19 mouse cellular contexts compared by ENCODE assay signal in genomic region chr19:53793994-53794890, GRCm38 (mm10).
DNase-seq lines count a peak whose midpoint lies in the region; ATAC-seq and TF ChIP-seq lines count a peak whose summit lies in the region.
"Had no signal": no experiment of that assay in that cellular context is flagged by ENCODE, and none has a peak within 500 bp of the region (broad histone marks: within the 10 kb centered on the region; RNA-seq: fewer than 3 reads in every experiment).

No protein-coding gene starts in this region.

- H3K79me3 ChIP-seq in C2C12 (ENCODE audit: low read depth): no peaks in the 10 kb centered on the region

- DNase-seq in gastrocnemius, adult 2 months: no peak
- no peak for DNase-seq in gastrocnemius, postnatal 4 days (ENCODE audit: low spot score in 2 of 2)
- no peak for DNase-seq in heart, adult 9 months (ENCODE audit: low spot score in 2 of 2)
- DNase-seq in spleen, adult 12 weeks (ENCODE audit: low spot score): no peak
- DNase-seq: adrenal gland, adult 8-10 months; cerebellum, postnatal 10 days; embryo, embryonic 11 days; kidney, postnatal 4 days; lung, adult 2 months; lung, postnatal 36 days; right cerebral cortex, adult 18-20 months had no signal

- intact Hi-C loops in gastrocnemius, adult 2 months (cut with DNase I): loop anchor here (5.0 kb wide), 1 partner anchor 37 kb away; no protein-coding TSS in a partner anchor

- peaks cover 53% of the 10 kb centered on the region for H3K4me1 ChIP-seq in heart, embryonic 15.5 days (replicated peaks)
- H3K4me1 ChIP-seq in heart, embryonic 16.5 days (ENCODE audit: control insufficient read depth, insufficient read depth, low read length): peaks cover 57% of the 10 kb centered on the region
- no peaks in the 10 kb centered on the region for H3K4me1 ChIP-seq in hindbrain, embryonic 16.5 days (ENCODE audit: control insufficient read depth, insufficient read depth, low read depth, low read length)

- H3K79me2 ChIP-seq in C2C12 (ENCODE audit: control insufficient read depth, insufficient read depth): peaks cover 33% of the 10 kb centered on the region

- no peaks in the 10 kb centered on the region for H3K9me3 ChIP-seq in heart, embryonic 15.5 days (replicated peaks)
- H3K9me3 ChIP-seq in heart, embryonic 16.5 days (replicated peaks; ENCODE audit: control insufficient read depth, low read length): no peaks in the 10 kb centered on the region
- H3K9me3 ChIP-seq in hindbrain, embryonic 16.5 days (ENCODE audit: control insufficient read depth, low read length): no peaks in the 10 kb centered on the region
- H3K9me3 ChIP-seq: hindbrain, embryonic 10.5 days; stomach, embryonic 15.5 days had no signal

- no peaks in the 10 kb centered on the region for H3K36me3 ChIP-seq in heart, embryonic 15.5 days
- H3K36me3 ChIP-seq in C2C12 (ENCODE audit: control insufficient read depth, insufficient read depth): peaks cover 9% of the 10 kb centered on the region
- H3K36me3 ChIP-seq in heart, embryonic 16.5 days (ENCODE audit: control insufficient read depth, insufficient read depth): no peaks in the 10 kb centered on the region
- H3K36me3 ChIP-seq in hindbrain, embryonic 16.5 days (ENCODE audit: control insufficient read depth, insufficient read depth, low read length): no peaks in the 10 kb centered on the region
- H3K36me3 ChIP-seq: hindbrain, embryonic 10.5 days; stomach, embryonic 15.5 days had no signal

- peak overlapping the region; percentile 51 for H3ac ChIP-seq in C2C12 (ENCODE audit: control insufficient read depth, insufficient read length, low read depth)

- H3K27me3 ChIP-seq in heart, embryonic 15.5 days: no peaks in the 10 kb centered on the region
- no peaks in the 10 kb centered on the region for H3K27me3 ChIP-seq in C2C12 (ENCODE audit: control insufficient read depth, insufficient read depth, insufficient read length)
- no peaks in the 10 kb centered on the region for H3K27me3 ChIP-seq in heart, embryonic 16.5 days (ENCODE audit: control insufficient read depth, insufficient read depth, low read length)
- no peaks in the 10 kb centered on the region for H3K27me3 ChIP-seq in hindbrain, embryonic 16.5 days (replicated peaks; ENCODE audit: control insufficient read depth, insufficient read depth, low read length)
- H3K27me3 ChIP-seq: CH12.LX; stomach, embryonic 15.5 days had no signal

- H3K9ac ChIP-seq in heart, embryonic 15.5 days: peak overlapping the region; percentile 42
- H3K9ac ChIP-seq in heart, embryonic 16.5 days (ENCODE audit: low read length): peak overlapping the region; percentile 76
- H3K9ac ChIP-seq in hindbrain, embryonic 16.5 days (ENCODE audit: low read depth, low read length): no peak overlapping the region
- H3K9ac ChIP-seq: stomach, embryonic 15.5 days had no signal

- 53% methylated on average over 23 of the region's 23 CpGs for WGBS in heart, embryonic 15.5 days
- WGBS in heart, embryonic 16.5 days: 57% methylated on average over 23 of the region's 23 CpGs
- 83% methylated on average over 23 of the region's 23 CpGs for WGBS in hindbrain, embryonic 16.5 days

- ATAC-seq in heart, embryonic 15.5 days (replicated peaks; ENCODE audit: insufficient number of reproducible peaks, insufficient read depth, low FRiP score, low read depth): no peak
- no peak for ATAC-seq in heart, embryonic 16.5 days (replicated peaks; ENCODE audit: extremely low read depth, insufficient read depth, low FRiP score)
- no peak for ATAC-seq in hindbrain, embryonic 16.5 days

- TF ChIP-seq CTCF in gastrocnemius, adult 2 months (IDR thresholded peaks at IDR 0.05): no peak
- TF ChIP-seq CTCF in C2C12 (IDR thresholded peaks at IDR 0.05; ENCODE audit: control insufficient read depth, insufficient read depth, insufficient read length): no peak

- peak overlapping the region; percentile 75 for H3K4me3 ChIP-seq in gastrocnemius, adult 2 months
- peak overlapping the region; percentile 44 for H3K4me3 ChIP-seq in heart, embryonic 15.5 days
- H3K4me3 ChIP-seq in C2C12 (ENCODE audit: insufficient read depth, poor library complexity, severe bottlenecking): peak overlapping the region; percentile 54
- peak overlapping the region; percentile 54 for H3K4me3 ChIP-seq in heart, embryonic 16.5 days (ENCODE audit: low read length)
- no peak overlapping the region for H3K4me3 ChIP-seq in hindbrain, embryonic 16.5 days (ENCODE audit: low read length)
- H3K4me3 ChIP-seq: hindbrain, embryonic 10.5 days; stomach, embryonic 15.5 days had no signal

- H3K27ac ChIP-seq in gastrocnemius, adult 2 months: peak overlapping the region; percentile 98
- peak overlapping the region; percentile 81 for H3K27ac ChIP-seq in heart, embryonic 15.5 days
- H3K27ac ChIP-seq in heart, embryonic 16.5 days (ENCODE audit: low read length): peak overlapping the region; percentile 87
- H3K27ac ChIP-seq in hindbrain, embryonic 16.5 days (ENCODE audit: low read depth, low read length): no peak overlapping the region
- H3K27ac ChIP-seq: hindbrain, embryonic 10.5 days; stomach, embryonic 15.5 days had no signal

- H3K4me2 ChIP-seq in heart, embryonic 15.5 days: peak overlapping the region; percentile 45
- H3K4me2 ChIP-seq in heart, embryonic 16.5 days (ENCODE audit: low read depth, low read length): peak overlapping the region; percentile 57
- H3K4me2 ChIP-seq in hindbrain, embryonic 16.5 days (ENCODE audit: low read length): no peak overlapping the region
- H3K4me2 ChIP-seq: liver, embryonic 11.5 days; stomach, embryonic 15.5 days had no signal

TF ChIP-seq in C2C12, 6 proteins besides CTCF, POLR2A, EP300 and RAD21:
- TF ChIP-seq MYOG (IDR thresholded peaks at IDR 0.05; ENCODE audit: control insufficient read depth, extremely low read depth, insufficient read length): no peak
- TF ChIP-seq MYOD1 (IDR thresholded peaks at IDR 0.05; ENCODE audit: control insufficient read depth, insufficient read length, low read depth): no peak
